Mouse (Mus musculus) heart, postnatal 0 days (tissue): ENCODE measurements around the gene Phyhd1.

ENCODE experiments used
- CTCF ChIP-seq: IDR thresholded peaks from 2 replicates; pipeline ENCODE4 v1.5.1; 2016; ENCODE audit warnings: antibody characterized with exemption, control low read depth, low read depth
- EP300 ChIP-seq: IDR thresholded peaks from 2 replicates; pipeline ENCODE4 v1.6.1; 2016; ENCODE audit warnings: antibody characterized with exemption, low read depth

DNA sequence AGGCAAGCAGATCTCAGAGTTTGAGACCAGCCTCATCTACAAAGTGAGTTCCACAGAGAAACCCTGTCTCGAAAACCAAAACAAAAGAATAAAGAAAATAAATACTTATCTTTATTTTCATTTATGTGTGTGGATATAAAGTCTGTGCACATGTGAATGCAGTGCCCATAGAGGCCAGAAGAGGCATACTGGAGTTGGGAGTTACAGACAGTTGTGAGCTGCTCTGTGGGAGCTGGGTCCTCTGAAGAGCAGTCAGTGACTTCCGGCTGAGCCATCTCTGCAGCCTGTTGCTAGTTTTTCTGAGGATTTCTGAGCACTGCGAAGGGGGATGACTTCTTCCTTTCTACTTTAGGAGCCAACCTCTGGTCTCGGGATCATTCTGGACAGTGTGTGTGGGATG is 50.1 kb downstream of the Phyhd1 start:
- TF ChIP-seq CTCF (no peak), EP300 (no peak)
